Comparison of ENCODE assay signal across 10 mouse cellular contexts in genomic region chr5:125274182-125274581, GRCm38 (mm10).
A peak's percentile ranks its signal among the peaks of the same experiment; 100 is the strongest.
DNase-seq lines count a peak whose midpoint lies in the region; ATAC-seq and TF ChIP-seq lines count a peak whose summit lies in the region.
"Had no signal": no experiment of that assay in that cellular context is flagged by ENCODE, and none has a peak within 500 bp of the region (broad histone marks: within the 10 kb centered on the region; RNA-seq: fewer than 3 reads in every experiment).

No protein-coding gene starts in this region.

- ATAC-seq in limb, embryonic 14.5 days (ENCODE audit: low FRiP score, low read depth), result no peak
- no peak; the same call in 1 of the 2 replicates for ATAC-seq in liver, postnatal 0 days
- ATAC-seq in hindbrain, embryonic 11.5 days (ENCODE audit: low FRiP score), result no peak
- ATAC-seq: forebrain, embryonic 13.5 days had no signal

- peak overlapping the region; percentile 18; the same call in 1 of the 2 replicates for H3K4me2 ChIP-seq in limb, embryonic 14.5 days (replicated peaks; ENCODE audit: low read depth, low read length, severe bottlenecking)
- H3K4me2 ChIP-seq in liver, postnatal 0 days (ENCODE audit: low read depth, low read length), result 0 out of 2 replicates have a peak overlapping the region, but pooled peaks have one; percentile 2
- no peak overlapping the region for H3K4me2 ChIP-seq in hindbrain, embryonic 11.5 days (replicated peaks; ENCODE audit: low read depth, low read length)
- H3K4me2 ChIP-seq: forebrain, embryonic 13.5 days had no signal

- no peak for TF ChIP-seq POLR2A in limb, embryonic 14.5 days (IDR thresholded peaks at IDR 0.05; ENCODE audit: borderline replicate concordance, extremely low read depth, insufficient read depth, insufficient read length)
- TF ChIP-seq POLR2A in embryonic fibroblast, embryonic 13.5 days (IDR thresholded peaks at IDR 0.05; ENCODE audit: low read depth, low read length), result no peak

- intact Hi-C loops in heart, postnatal 25 days (cut with DNase I), result no loop called here
- intact Hi-C loops in gastrocnemius, postnatal 36 days (cut with DNase I), result loop anchor here (5.0 kb wide), 2 partner anchors 93 to 252 kb away; no protein-coding TSS in a partner anchor

- peaks cover 9% of the 10 kb centered on the region for H3K4me1 ChIP-seq in limb, embryonic 14.5 days (ENCODE audit: control insufficient read depth, insufficient read depth, low read length)
- H3K4me1 ChIP-seq in limb, embryonic 10.5 days, result peaks cover 18% of the 10 kb centered on the region
- H3K4me1 ChIP-seq in embryonic fibroblast, embryonic 13.5 days (ENCODE audit: control insufficient read depth, insufficient read depth, low read length), result peaks cover 2% of the 10 kb centered on the region; the same call in 1 of the 2 replicates
- H3K4me1 ChIP-seq in liver, postnatal 0 days (ENCODE audit: insufficient read depth), result peaks cover 15% of the 10 kb centered on the region
- H3K4me1 ChIP-seq in hindbrain, embryonic 11.5 days (replicated peaks; ENCODE audit: control insufficient read depth, insufficient read depth, low read length), result no peaks in the 10 kb centered on the region

- no peaks in the 10 kb centered on the region for H3K27me3 ChIP-seq in limb, embryonic 14.5 days (ENCODE audit: control insufficient read depth, insufficient read depth, low read length)
- H3K27me3 ChIP-seq in limb, embryonic 10.5 days (ENCODE audit: low read depth, poor library complexity, severe bottlenecking), result no peaks in the 10 kb centered on the region; the same call in 1 of the 2 replicates
- H3K27me3 ChIP-seq in liver, postnatal 0 days (ENCODE audit: insufficient read depth, low read length), result no peaks in the 10 kb centered on the region
- H3K27me3 ChIP-seq in hindbrain, embryonic 11.5 days (ENCODE audit: control insufficient read depth, insufficient read depth, low read length), result no peaks in the 10 kb centered on the region
- H3K27me3 ChIP-seq: forebrain, embryonic 13.5 days had no signal

- H3K9ac ChIP-seq in limb, embryonic 14.5 days (ENCODE audit: low read depth, low read length, severe bottlenecking), result 0 out of 2 replicates have a peak overlapping the region, but pooled peaks have one; percentile 21
- H3K9ac ChIP-seq in liver, postnatal 0 days (replicated peaks), result no peak overlapping the region
- H3K9ac ChIP-seq in hindbrain, embryonic 11.5 days (ENCODE audit: low read depth, low read length), result no peak overlapping the region
- H3K9ac ChIP-seq: forebrain, embryonic 13.5 days had no signal

- no peak overlapping the region; the same call in 1 of the 2 replicates for H3K27ac ChIP-seq in limb, embryonic 14.5 days (replicated peaks; ENCODE audit: low read depth, low read length)
- H3K27ac ChIP-seq in limb, embryonic 10.5 days, result no peak overlapping the region
- peak overlapping the region; percentile 29 for H3K27ac ChIP-seq in embryonic fibroblast, embryonic 13.5 days (ENCODE audit: insufficient read depth, low read length)
- peak overlapping the region; percentile 88 for H3K27ac ChIP-seq in liver, postnatal 0 days (ENCODE audit: low read depth)
- no peak overlapping the region for H3K27ac ChIP-seq in hindbrain, embryonic 11.5 days (ENCODE audit: low read depth, low read length)
- H3K27ac ChIP-seq: forebrain, embryonic 13.5 days; midbrain, embryonic 10.5 days had no signal

- WGBS in limb, embryonic 14.5 days, result 88% methylated on average over 2 of the region's 2 CpGs
- 97% methylated on average over 2 of the region's 2 CpGs for WGBS in limb, embryonic 10.5 days
- 50% methylated on average over 2 of the region's 2 CpGs for WGBS in liver, postnatal 0 days (ENCODE audit: insufficient replicate concordance)
- 67% methylated on average over 2 of the region's 2 CpGs for WGBS in hindbrain, embryonic 11.5 days

- H3K36me3 ChIP-seq in limb, embryonic 14.5 days (ENCODE audit: control insufficient read depth, insufficient read depth, low read length), result peaks cover 11% of the 10 kb centered on the region; the same call in 1 of the 2 replicates
- H3K36me3 ChIP-seq in limb, embryonic 10.5 days, result peaks cover 8% of the 10 kb centered on the region
- peaks cover 16% of the 10 kb centered on the region for H3K36me3 ChIP-seq in liver, postnatal 0 days (replicated peaks; ENCODE audit: insufficient read depth, low read length)
- no peaks in the 10 kb centered on the region for H3K36me3 ChIP-seq in hindbrain, embryonic 11.5 days (ENCODE audit: control insufficient read depth, insufficient read depth, low read length)

- H3K9me3 ChIP-seq in limb, embryonic 14.5 days (ENCODE audit: control insufficient read depth, low read length), result no peaks in the 10 kb centered on the region
- H3K9me3 ChIP-seq in limb, embryonic 10.5 days (replicated peaks), result no peaks in the 10 kb centered on the region
- H3K9me3 ChIP-seq in liver, postnatal 0 days (ENCODE audit: low read length), result no peaks in the 10 kb centered on the region
- H3K9me3 ChIP-seq in hindbrain, embryonic 11.5 days (ENCODE audit: control insufficient read depth, low read length), result no peaks in the 10 kb centered on the region
- H3K9me3 ChIP-seq: forebrain, embryonic 13.5 days; midbrain, embryonic 10.5 days had no signal

- DNase-seq in heart, adult 11 months, result peak; percentile 91
- DNase-seq in heart, postnatal 25 days (ENCODE audit: low spot score), result no peak
- DNase-seq in limb, embryonic 14.5 days (ENCODE audit: low spot score), result no peak
- DNase-seq in limb, embryonic 10.5 days (ENCODE audit: low spot score), result no peak
- no peak for DNase-seq in liver, postnatal 0 days
- no peak for DNase-seq in hindbrain, embryonic 11.5 days (ENCODE audit: low spot score)
- DNase-seq in gastrocnemius, postnatal 36 days, result no peak

- no peak for TF ChIP-seq CTCF in embryonic fibroblast, embryonic 13.5 days (IDR thresholded peaks at IDR 0.05; ENCODE audit: borderline replicate concordance, insufficient read depth, low read length)
- TF ChIP-seq CTCF in liver, postnatal 0 days (IDR thresholded peaks at IDR 0.05; ENCODE audit: low read depth), result no peak

- no peak for TF ChIP-seq EP300 in liver, postnatal 0 days (IDR thresholded peaks at IDR 0.05; ENCODE audit: low read depth)

- no peak overlapping the region for H3K4me3 ChIP-seq in limb, embryonic 14.5 days (replicated peaks; ENCODE audit: low read length)
- no peak overlapping the region for H3K4me3 ChIP-seq in limb, embryonic 10.5 days
- no peak overlapping the region for H3K4me3 ChIP-seq in embryonic fibroblast, embryonic 13.5 days (ENCODE audit: insufficient read depth, low read length)
- no peak overlapping the region for H3K4me3 ChIP-seq in liver, postnatal 0 days (ENCODE audit: low read depth, low read length)
- no peak overlapping the region for H3K4me3 ChIP-seq in hindbrain, embryonic 11.5 days (ENCODE audit: low read depth, low read length)
- H3K4me3 ChIP-seq: forebrain, embryonic 13.5 days; midbrain, embryonic 10.5 days had no signal

Comparison
In these comparisons a context has a peak if more than half of its experiments do, and no peak if none do; other contexts are left out.
1. H3K27ac ChIP-seq: peak in embryonic fibroblast, embryonic 13.5 days (single experiment) and liver, postnatal 0 days (single experiment); none in limb, embryonic 14.5 days (single experiment), limb, embryonic 10.5 days (single experiment) and hindbrain, embryonic 11.5 days (single experiment).